Mouse (Mus musculus) heart, embryonic 11.5 days (tissue): ENCODE results near the gene Apobec4. TPM values are rescaled to one million over a fixed set of nuclear protein-coding genes. Genes with fewer than 3 reads are reported as not detected.

Experiments
- ATAC-seq: fragments of 200-750 bp; cut with Nextera tagmentation; replicated peaks from 2 replicates; pipeline ENCODE4 v1.8.0; 2017; ENCODE audit warnings: moderate library complexity; ENCODE audit not compliant: insufficient number of reproducible peaks, low FRiP score, low TSS enrichment
- H3K27ac ChIP-seq: fragments of 300-500 bp; sonication (generic); 2 replicates; pipeline ENCODE4 v1.5.1; 2014; ENCODE audit warnings: mild to moderate bottlenecking, low read depth, low read length
- H3K27me3 ChIP-seq: fragments of 300-500 bp; sonication (generic); 2 replicates; pipeline ENCODE4 v1.6.1; 2014; ENCODE audit warnings: mild to moderate bottlenecking, low read length, mixed read lengths; ENCODE audit not compliant: control insufficient read depth, insufficient read depth
- H3K36me3 ChIP-seq: fragments of 300-500 bp; sonication (generic); 2 replicates; pipeline ENCODE4 v1.6.1; 2014; ENCODE audit warnings: mild to moderate bottlenecking, low read length, moderate library complexity, mixed read lengths; ENCODE audit not compliant: control insufficient read depth, insufficient read depth
- H3K4me1 ChIP-seq: fragments of 300-500 bp; sonication (generic); 2 replicates; pipeline ENCODE4 v1.6.1; 2014; ENCODE audit warnings: low read length; ENCODE audit not compliant: control insufficient read depth, insufficient read depth
- H3K4me2 ChIP-seq: fragments of 300-500 bp; sonication (generic); 2 replicates; pipeline ENCODE4 v1.6.1; 2014; ENCODE audit warnings: mild to moderate bottlenecking, moderate library complexity
- H3K4me3 ChIP-seq: fragments of 300-500 bp; sonication (generic); 2 replicates; pipeline ENCODE4 v1.5.1; 2014; ENCODE audit warnings: low read depth, low read length
- H3K9ac ChIP-seq: fragments of 300-500 bp; sonication (generic); 2 replicates; pipeline ENCODE4 v1.6.1; 2014; ENCODE audit warnings: mild to moderate bottlenecking, low read depth, low read length, moderate library complexity
- H3K9me3 ChIP-seq: fragments of 300-500 bp; sonication (generic); replicated peaks from 2 replicates; pipeline ENCODE4 v1.6.1; 2016; ENCODE audit warnings: low read length; ENCODE audit not compliant: control insufficient read depth
- WGBS: fragments of 180-500 bp; shearing (Covaris S2); extraction: QIAGEN DNeasy Blood & Tissue Kit; methylation state at CpG from one replicate; pipeline ENCODE4 v1.1.7; 2014; ENCODE audit not compliant: insufficient replicate concordance; 5-methylcytosine and 5-hydroxymethylcytosine counted together
- polyA plus RNA-seq: library from polyadenylated mRNA; unstranded; fragments of >200 nt; fragmentation: Nextera tagmentation; extraction: Ambion mirVana; gene quantifications from 2 replicates; pipeline ENCODE4 v1.2.1, GENCODE M21; 2014

Gene Apobec4
- polyA plus RNA-seq, 1 experiment from 2014 or later = not detected

DNA sequence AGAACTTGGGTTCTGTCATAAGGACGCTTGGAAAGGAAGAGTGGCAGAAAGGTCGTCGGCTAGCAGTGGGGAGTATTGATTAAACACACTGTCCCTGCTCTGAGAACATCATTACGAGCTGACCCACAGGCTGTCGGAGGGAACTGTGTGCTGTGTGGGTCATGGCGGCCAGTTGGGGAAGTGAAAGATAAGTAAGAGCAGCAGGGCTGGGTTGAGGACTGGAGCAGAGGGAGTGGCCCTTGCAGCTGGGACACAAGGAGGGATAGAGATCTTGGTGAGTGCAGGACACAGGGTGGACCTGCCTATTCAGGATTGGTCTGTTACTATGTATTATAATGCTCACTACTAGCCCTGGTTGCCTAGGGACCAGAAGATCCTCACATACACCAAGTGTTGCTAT is 54.6 kb downstream of the Apobec4 start:
- H3K4me2 ChIP-seq = no peak overlapping the region
- WGBS = 69% methylated on average over 6 of the region's 6 CpGs
- H3K4me3 ChIP-seq = no peak overlapping the region
- no peak overlapping the region for H3K27ac ChIP-seq
- ATAC-seq = no peak
- H3K9me3 ChIP-seq = no peaks in the 10 kb centered on the region
- H3K9ac ChIP-seq = no peak overlapping the region
- peaks cover 3% of the 10 kb centered on the region; the same call in 1 of the 2 replicates for H3K4me1 ChIP-seq
- no peaks in the 10 kb centered on the region for H3K27me3 ChIP-seq
- H3K36me3 ChIP-seq = no peaks in the 10 kb centered on the region

Other genes with a start within 250 kb of the Apobec4 start
- gene Rgl1, start 15.8 kb downstream of the Apobec4 start, polyA plus RNA-seq = 61.0 and 68.7 TPM in 2 replicates
- 257 and 268 TPM in 2 replicates for gene Arpc5, start 16.0 kb downstream of the Apobec4 start, polyA plus RNA-seq
- 3.7 and 4.7 TPM in 2 replicates for gene Ncf2, start 49.6 kb downstream of the Apobec4 start, polyA plus RNA-seq
- 31.6 and 34.9 TPM in 2 replicates for gene Smg7, start 152.1 kb downstream of the Apobec4 start, polyA plus RNA-seq
- 0.92 and 0.93 TPM in 2 replicates for gene Nmnat2, start 204.4 kb downstream of the Apobec4 start, polyA plus RNA-seq